Mouse (Mus musculus) cerebellum, postnatal 4 days (tissue): ENCODE measurements around the gene Prdm1.

Source experiments
- DNase-seq, 2 experiments: peaks; one replicate each; pipeline ENCODE4 v3.0.0; 2022; ENCODE audit warnings: low spot score in 2 of 2, mixed read lengths in 1 of 2

The Prdm1 gene

GRCm38 (mm10) chr10:44456757-44457595 lies 71.3 kb downstream of the Prdm1 start:
- peak in 1 of 2 experiments; percentile 10 for DNase-seq

- no peak for DNase-seq
Measured at GRCm38 (mm10) chr10:44454753-44455152, 73.5 kb downstream of the Prdm1 start.

- no peak for DNase-seq
Measured at GRCm38 (mm10) chr10:44454111-44454510, 74.2 kb downstream of the Prdm1 start.

- no peak for DNase-seq
Measured at GRCm38 (mm10) chr10:44450835-44451234, 77.5 kb downstream of the Prdm1 start.

- DNase-seq, result no peak
Measured at GRCm38 (mm10) chr10:44450108-44450507, 78.2 kb downstream of the Prdm1 start.

GRCm38 (mm10) chr10:44449666-44450065 lies 78.6 kb downstream of the Prdm1 start:
- DNase-seq, result no peak

GRCm38 (mm10) chr10:44448165-44448564 lies 80.1 kb downstream of the Prdm1 start:
- DNase-seq, result no peak

- DNase-seq, result no peak
Measured at GRCm38 (mm10) chr10:44447406-44448139, 80.7 kb downstream of the Prdm1 start.

GRCm38 (mm10) chr10:44447001-44447400 lies 81.3 kb downstream of the Prdm1 start:
- DNase-seq, result no peak

- no peak for DNase-seq
Measured at GRCm38 (mm10) chr10:44444415-44444814, 83.9 kb downstream of the Prdm1 start.

- DNase-seq, result no peak
Measured at GRCm38 (mm10) chr10:44443696-44444095, 84.6 kb downstream of the Prdm1 start.

- DNase-seq, result no peak
Measured at GRCm38 (mm10) chr10:44439732-44440131, 88.6 kb downstream of the Prdm1 start.

GRCm38 (mm10) chr10:44437614-44438013 lies 90.7 kb downstream of the Prdm1 start:
- DNase-seq, result no peak

GRCm38 (mm10) chr10:44435956-44436355 lies 92.3 kb downstream of the Prdm1 start:
- DNase-seq, result no peak

GRCm38 (mm10) chr10:44434702-44435181 lies 93.6 kb downstream of the Prdm1 start:
- no peak for DNase-seq

- DNase-seq, result no peak
Measured at GRCm38 (mm10) chr10:44432235-44432634, 96.1 kb downstream of the Prdm1 start.

- no peak for DNase-seq
Measured at GRCm38 (mm10) chr10:44431689-44432088, 96.6 kb downstream of the Prdm1 start.

- DNase-seq, result no peak
Measured at GRCm38 (mm10) chr10:44429177-44429888, 99.0 kb downstream of the Prdm1 start.

GRCm38 (mm10) chr10:44427891-44428361 lies 100.4 kb downstream of the Prdm1 start:
- DNase-seq, result no peak

GRCm38 (mm10) chr10:44427426-44427825 lies 100.9 kb downstream of the Prdm1 start:
- no peak for DNase-seq

GRCm38 (mm10) chr10:44425013-44425412 lies 103.3 kb downstream of the Prdm1 start:
- DNase-seq, result no peak

- DNase-seq, result no peak
Measured at GRCm38 (mm10) chr10:44421896-44422295, 106.4 kb downstream of the Prdm1 start.
